Mouse (Mus musculus) adrenal gland, adult 18-20 months (tissue): ENCODE measurements at regions not wholly inside any gene's neighbourhood (a gene's known extent, or its start where the extent isn't known, plus 50 kb on each side); places are given as distances from the start of the nearest gene placed in this dataset.

ENCODE experiments used
- DNase-seq, 2 experiments: peaks; one replicate each; pipeline ENCODE4 v3.0.0; 2021 to 2022; ENCODE audit warnings: low spot score in 2 of 2

DNA sequence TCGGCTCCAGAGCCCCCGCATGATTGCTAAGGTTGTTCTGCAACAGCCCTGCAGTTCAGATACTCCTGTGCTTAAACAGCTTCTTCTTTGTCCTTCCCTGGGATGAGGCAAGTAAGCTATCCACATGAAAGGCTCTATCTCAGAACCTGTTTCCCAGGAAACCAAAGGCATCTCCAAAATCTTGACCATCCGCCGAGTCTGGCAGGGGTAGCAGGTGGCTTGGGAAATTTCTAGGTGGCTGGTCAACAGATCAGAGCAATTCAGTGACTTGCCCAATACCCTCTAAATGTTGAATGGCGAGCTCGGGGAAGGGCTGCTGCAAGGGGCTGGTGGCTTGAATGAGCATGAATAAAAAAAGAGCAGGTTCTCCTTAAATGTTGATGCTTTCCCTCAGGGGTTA is 229.7 kb upstream of the Mphosph6 start:
- no peak for DNase-seq

DNA sequence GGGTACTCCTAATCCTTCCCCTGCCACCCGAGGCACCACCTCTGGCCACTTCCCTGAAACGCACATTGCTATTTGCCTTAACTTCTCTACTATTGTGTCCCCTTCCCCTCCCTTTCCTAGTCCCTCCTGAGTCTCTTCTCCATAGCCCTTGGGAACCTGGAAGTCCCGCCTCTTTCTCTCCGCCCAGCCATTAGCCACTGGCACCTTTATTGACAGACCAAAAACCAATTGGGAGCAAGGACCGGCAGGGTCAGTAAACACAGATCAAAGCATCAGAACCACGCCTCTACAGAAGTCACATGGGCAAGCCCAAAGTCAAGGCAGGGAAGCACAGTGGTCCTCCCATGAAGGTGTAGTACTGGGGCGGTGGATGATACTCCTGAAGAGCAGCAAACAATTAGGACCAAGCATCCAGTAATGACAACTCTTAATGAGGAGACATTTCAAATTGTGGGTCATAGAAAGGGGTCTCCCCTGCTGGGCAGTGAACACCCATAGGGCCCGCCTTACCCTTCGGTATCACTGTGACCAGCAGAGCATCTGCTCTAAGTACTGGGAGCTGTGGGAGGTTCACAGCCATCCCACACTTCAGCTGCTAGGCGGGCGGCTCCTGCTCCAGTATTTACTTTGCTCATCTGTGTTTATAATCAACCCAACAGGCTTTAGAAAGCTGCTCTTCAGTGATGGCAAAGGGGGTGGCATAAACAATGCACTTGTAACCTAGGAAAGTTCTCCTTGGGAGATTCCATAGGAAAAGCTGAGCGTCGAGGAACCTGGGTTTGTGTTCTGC is 226.5 kb upstream of the Mphosph6 start:
- no peak for DNase-seq

DNA sequence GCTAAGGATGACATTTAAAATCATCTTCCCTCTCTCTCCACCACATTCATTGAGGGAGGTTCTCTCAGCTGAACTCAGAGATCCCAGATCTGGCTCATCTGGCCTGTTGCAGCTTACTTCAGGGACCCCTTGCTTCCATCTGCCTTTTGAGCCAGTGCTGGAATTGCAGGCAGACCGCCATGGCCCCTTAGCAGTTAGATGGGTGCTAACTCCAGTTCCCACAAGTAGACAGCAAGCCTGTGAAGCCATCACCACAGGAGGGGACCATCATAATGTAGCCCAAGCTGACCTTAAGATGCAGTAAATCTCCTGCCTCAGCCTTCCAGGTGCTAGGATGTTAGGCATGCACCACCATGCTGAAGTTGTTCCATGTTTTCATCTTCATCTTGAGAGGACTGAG is 221.7 kb upstream of the Mphosph6 start:
- DNase-seq = no peak

DNA sequence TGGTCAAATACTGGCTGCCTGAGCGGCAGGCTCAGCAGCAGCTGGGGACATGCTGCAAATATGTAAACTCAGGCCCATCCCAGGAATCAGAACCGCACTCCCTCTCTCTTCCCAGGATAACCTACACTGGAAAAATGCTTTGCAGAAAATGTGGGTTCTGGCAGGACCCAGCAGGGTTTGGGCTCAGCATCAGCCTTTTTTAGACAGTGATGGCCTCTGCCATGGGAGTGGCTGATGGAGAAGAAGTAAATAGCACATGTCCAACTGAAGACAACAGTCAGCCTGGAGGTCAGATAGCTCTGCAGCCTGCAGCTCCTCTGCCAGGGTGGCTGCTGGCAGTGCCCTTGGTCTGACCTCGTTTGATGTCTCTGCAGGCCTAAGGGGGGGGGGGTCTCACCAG is 220.2 kb upstream of the Mphosph6 start:
- no peak for DNase-seq

DNA sequence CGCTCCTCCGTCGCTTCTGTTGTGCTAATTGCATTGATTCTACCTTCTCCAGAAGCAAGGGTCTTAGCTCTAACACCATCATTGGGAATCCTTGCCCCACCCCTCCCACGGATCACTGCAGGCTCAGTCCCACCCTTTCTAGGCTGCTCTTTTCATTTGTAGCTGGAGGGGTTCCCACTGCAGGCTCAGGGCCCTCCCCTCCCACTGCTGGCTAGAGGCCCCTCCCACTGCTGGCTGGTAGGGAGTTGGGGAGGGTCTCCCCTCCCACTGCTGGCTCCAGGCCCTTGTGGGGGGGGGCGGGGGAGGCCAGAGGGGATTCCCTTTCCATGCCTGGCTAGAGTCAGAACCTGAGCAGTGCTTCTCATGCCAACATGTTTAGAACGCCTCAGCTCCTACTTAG is 215.5 kb upstream of the Mphosph6 start:
- no peak for DNase-seq

DNA sequence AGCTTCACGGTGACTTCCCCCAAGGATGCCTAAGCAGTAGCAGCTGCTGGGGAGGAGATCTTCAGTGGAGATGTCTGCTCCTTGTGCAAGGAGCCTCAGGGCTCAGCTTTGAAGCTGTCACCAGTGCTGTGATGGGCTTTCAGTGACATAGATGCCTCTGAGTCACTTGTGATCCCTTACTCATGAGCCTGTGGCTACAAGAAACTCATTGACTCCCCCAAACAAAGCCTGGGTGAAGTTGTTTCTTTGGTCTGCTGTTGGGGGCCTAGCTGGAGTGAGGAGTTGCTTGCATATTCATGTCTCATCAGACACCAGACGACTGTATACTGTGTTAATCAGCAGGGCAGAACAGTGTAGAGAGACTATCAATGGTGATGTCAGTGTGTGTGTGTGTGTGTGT is 203.4 kb upstream of the Mphosph6 start:
- no peak for DNase-seq

DNA sequence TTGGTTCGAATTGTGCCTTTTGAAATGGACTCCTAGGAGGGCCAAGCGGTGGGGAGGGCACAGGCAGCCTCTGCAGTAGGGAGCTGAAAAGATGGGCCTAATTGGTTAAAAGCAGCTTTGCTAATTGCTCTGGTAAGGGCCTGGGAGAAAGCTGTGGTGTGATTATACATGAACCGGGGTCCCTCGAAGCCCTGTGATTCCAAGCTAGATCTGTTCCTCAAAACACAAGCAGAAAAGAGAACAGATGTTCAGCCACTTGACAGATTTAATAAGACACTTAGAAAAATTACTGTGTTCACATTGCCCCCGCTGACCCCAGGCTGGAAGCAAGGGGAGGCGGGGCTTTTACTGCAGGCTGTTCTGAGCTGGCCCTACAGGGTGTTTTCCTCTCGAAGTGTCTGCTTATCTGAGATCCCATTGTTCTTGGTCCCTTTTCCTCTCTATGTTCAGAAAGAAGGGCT is 202.7 kb upstream of the Mphosph6 start:
- DNase-seq = no peak

DNA sequence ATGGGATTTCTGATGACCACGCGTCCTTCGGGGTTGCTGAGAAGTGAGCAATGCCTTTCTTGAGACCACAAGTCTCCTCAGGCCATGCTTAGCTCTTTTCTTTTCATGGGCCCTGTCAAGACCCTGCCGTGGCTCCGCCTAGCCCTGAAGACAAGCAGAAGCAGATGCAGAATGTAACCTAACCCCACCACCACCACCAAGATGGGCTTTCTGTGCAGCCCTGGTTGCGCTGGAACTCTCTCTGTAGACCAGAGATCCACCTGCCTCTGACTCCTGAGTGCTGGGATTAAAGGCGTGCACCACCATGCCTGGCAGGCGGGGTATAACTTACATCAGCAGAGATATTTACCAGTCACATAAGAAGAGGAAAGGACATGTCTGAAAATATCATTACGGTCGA is 199.4 kb upstream of the Mphosph6 start:
- DNase-seq = no peak

DNA sequence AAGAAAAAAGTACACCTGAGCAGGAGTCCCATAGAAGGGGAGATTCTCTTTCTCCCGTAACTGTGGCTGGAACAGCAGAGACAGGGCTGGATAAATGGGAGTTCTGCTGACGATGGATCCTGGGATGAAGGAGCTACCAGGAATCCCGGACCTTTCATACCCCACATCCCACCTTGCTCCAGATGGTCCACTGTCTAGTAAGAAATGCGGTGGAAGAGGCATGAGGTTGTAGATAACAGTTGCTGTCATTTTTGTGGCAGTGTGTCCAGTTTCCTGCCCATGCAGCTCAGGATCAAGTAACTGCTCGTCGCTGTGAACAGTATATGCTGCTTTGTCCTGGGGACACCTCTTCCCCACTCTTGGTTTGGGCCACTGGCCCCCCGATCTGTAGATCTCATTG is 190.1 kb upstream of the Mphosph6 start:
- DNase-seq = no peak

DNA sequence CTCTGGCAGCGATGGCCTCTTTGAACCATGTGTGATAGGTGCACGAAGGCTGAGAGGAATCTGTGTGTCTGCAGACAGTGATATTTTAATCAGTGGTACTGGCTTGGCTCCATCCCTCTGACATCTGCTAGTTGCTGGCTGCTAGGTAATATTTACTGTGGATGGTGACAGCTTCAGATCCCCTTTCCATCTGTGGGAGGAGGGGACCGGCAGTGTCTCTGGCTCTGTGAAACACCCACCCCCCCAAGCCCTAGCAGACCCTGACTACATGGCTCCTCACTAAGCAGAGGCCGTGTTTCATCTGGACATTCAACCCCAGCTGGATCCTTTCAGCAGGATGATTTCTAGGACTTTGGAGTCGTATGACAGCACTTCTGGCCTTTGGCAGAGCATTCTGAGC is 187.0 kb upstream of the Mphosph6 start:
- DNase-seq = no peak

DNA sequence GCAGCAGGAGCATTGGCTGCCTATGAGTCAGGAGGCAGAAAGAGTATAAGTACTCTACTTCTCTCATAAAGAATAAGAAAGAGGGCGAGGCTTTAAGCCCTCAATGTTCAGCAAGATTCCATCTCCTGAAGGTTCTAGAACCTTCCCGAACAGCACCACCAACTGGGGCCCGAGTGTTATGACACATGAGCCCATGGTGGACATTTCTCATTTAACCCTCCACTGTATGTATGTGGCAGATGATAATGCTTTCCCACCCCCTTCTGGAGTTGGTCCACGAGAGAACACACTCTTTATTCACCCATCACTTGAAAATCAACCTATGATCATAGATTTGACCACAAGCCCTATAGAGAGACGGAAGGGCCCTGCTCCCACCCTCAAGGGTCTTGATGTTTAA is 166.6 kb upstream of the Mphosph6 start:
- no peak for DNase-seq

DNA sequence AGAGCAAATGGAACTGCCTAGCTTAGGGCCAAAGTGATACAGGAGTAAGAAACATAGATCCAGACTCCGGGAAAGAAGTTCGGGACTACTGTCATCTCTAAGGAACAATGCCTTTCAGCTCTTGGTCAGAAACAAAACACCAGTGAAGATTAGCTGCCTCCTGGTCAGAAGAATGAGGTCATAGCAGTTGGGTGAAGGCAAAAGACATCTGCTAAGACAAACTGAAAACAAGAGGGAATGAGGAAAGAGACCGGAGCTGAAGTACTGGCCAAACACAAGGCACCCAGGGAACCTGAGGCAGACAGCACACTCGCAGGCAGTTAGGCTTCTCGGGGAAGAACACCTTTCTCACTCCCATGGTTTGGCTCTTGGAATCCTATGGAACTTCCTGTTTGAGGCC is 164.8 kb upstream of the Mphosph6 start:
- DNase-seq = no peak

DNA sequence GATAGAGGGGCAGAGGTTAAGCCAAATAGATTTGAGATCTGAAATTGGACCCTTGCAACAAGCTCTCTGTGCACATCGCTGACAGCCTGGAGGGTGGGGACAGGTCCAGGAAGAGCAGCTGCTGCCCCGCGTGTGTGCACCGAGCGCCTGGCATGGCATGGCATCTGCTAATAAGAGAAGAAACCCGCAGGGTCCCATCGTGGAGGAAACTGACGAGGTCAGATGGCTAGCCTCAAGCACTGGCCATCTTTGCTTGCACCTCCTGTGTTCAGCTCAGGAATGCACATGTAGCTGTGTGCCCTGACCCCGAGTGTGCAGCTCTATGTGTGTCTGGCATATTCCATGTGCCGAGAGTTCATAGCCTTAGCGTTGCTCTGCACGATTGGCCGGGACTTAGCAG is 161.7 kb upstream of the Mphosph6 start:
- DNase-seq = no peak

DNA sequence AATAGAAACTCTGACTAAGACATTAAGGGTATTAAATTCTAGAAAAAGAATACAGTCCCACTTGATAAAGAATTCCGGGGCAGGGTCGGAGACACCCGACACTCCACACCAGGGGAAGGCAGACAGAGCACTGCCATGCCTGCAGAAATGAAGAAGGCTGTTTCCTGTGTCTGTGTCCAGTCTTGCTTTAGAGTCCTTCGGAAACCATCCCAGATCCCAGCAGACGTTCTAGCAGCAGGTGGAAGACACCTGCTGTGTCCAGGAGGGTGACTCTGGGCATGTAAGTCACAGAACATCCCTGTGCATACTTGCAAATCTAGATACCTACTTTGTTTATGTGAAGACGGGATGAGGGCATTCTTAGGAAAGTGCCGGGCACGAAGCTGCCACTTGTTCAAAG is 160.9 kb upstream of the Mphosph6 start:
- DNase-seq = no peak

DNA sequence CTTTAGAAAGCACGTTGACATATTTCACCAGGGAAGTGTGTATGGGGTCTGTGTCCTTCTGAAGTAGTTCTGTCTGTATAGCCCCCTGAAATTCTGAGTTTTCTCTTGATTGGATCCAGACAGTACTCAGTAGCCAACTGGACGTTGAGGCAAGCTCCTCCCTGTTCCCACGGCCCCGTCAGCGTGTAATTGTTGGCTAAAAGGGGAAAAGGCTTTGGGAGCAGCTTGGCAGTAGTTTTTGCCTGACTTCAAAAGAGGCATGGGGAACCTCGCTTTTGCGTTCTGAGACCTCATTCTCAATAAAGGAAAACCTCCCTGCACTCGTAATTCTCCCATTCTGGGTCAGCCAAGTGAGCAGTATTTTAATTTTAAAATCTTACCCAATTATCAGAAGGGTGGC is 157.8 kb upstream of the Mphosph6 start:
- no peak for DNase-seq

DNA sequence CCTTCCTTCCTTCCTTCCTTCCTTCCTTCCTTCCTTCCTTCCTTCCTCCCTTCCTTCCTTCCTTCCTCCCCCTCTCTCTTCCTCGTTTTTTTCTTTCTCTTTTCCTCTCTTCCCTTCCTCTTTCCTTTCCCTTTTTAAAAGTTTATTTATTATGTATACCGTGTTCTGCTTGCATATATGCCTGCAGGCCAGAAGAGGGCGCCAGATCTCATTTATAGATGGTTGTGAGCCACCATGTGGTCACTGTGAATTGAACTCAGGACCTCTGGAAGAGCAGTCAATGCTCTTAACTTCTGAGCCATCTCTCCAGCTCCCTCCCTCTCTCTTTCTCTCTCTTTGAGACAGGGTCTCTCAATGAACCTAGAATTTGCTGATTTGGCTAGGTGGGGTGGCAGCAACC is 157.2 kb upstream of the Mphosph6 start:
- no peak for DNase-seq

DNA sequence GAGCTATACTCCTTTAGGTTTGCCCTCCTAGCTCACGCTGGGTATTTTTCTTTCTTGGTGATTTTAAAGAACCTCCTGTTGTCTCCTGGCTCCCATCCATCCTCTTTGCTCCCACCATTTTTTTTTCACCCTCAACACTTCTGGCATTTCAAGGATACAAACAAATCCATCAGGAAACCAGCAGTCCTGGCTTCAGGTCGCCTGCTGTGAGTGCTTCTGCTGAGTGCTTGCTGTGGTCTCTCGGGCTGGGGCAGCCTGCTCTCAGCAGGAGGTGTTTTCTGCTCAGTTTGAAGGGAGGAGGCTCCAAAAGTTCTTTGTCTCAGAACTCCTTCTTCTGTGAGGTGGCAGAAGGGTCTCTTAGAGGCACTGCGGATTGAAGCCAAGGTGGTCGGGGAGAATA is 149.9 kb upstream of the Mphosph6 start:
- no peak for DNase-seq

DNA sequence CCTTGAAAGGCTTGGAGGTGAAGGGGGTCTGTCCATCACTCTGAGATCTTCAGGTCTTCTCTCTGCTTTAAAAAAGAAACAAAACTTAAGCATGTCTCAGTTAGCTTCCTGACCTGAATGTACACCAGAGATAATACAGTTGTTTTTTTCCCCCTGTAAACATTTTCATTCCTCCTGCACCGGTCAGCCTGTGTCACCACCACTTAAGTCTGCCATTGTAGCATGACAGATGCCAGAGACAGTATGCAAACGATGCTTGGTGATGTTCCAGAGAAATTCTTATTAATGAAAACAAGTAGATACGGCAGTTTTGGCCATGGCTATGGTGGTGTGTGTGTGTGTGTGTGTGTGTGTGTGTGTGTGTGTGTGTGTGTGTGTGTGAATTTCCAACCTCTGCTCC is 144.8 kb upstream of the Mphosph6 start:
- DNase-seq = no peak

DNA sequence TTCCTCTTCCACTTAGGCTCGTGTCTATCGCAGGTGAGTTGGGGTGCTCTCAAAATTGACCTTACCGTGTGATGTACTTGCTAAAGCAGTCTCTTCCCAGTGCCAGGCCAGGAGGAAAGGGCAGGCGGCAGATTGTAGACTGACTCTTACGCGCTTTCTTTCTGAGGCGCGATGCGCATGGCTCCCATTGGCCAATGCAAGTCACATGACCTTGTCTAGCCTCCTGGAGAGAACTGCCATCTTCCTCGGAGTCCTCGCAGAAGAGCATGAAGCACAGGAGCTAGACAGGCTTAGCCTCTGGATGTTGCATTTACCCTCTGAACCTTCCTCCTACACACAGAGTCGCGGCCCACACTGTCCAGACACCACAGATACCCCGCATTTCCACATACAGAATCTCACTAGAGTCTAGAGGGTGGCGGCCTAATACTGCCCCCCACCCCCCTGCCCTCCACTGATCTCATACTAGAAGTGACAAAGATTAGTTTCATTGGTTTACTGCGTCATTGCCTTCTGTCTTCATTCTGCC is 132.9 kb upstream of the Mphosph6 start:
- no peak for DNase-seq

DNA sequence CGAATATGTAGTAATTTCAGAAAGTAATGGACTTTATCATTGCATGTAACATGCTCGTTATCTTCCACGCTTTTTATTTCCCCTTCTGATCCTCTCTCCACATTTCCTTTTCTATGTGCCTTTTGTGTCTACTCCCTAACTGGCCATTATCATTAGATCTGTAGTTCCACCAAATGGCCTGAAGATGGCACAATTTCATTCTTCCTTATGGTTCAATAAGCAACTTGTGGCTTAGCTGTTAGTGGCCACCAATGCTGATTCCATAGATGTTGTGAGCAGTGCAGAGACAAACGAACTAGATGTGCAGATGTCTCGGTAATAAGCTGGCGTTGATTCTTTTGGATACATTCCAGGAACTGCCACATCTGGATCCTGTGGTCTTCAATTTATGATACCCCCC is 128.9 kb upstream of the Mphosph6 start:
- DNase-seq = no peak

DNA sequence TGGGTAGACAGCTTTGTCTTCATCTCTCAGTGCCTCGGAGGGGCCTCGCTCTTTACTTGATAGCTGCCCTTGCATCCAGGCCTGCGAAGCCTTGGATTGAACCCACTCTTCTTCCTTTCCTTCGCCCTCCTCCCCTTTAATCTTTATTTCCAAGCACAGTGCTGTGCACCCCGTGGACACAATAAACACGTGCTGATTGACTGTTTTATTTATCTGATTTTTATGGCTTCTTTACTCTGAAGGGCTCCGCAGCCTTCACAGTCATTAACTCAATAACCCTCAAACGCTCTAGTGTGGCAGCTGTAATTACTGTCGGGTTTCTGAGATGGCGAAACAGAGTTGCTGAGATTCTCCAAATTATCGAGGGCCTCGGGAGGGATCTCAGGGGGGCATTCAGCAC is 127.9 kb upstream of the Mphosph6 start:
- DNase-seq = no peak

DNA sequence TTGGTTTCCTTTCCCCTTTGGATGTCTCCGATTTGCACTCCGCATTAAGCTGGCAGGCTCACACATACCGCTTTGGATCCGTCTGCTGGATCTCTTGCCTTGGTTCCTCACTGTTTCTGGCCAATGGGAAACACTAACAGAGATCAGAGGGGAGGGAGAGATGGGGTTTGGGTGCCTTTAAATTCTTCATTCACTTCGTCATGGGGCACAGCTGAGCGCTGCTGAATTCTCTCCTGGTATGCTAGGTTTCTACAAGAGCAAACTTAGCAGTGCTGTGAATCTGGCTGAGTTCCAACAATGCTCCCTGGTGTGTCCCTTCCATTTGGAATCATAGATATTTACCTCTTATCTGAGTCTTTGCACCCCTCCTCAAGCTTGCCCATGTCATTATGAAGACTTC is 121.6 kb upstream of the Mphosph6 start:
- DNase-seq = no peak

DNA sequence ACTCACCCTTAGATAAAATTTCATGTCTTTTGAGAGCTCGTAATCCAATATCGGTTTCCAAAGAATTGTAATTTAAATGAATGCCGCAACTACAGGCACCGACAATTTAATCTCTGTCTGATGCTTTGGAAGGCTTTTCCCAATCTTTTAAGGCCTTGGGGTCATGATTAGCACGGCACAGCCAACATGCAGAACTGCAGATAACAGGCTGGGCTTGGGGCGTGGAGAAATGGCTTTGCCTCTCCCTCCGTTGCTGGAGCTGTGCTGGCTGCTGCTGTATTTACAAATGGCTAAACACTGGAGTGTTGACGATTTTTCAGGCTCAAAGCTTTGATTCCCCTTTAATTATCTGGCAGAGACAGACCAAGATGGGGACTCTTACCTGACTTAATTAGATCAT is 101.3 kb upstream of the Mphosph6 start:
- DNase-seq = no peak
